Mouse (Mus musculus) liver, embryonic 14.5 days (tissue): ENCODE measurements around the gene Crlf2.

Experiments
- CTCF ChIP-seq: IDR thresholded peaks from 2 replicates; pipeline ENCODE4 v1.5.1; 2016; ENCODE audit warnings: antibody characterized with exemption, low read depth, control low read depth
- EP300 ChIP-seq: IDR thresholded peaks from 2 replicates; pipeline ENCODE4 v1.6.1; 2016; ENCODE audit warnings: antibody characterized with exemption, low read depth

- TF ChIP-seq EP300 = no peak
- no peak for TF ChIP-seq CTCF
Measured at GRCm38 (mm10) chr5:109554091-109555050, 4.4 kb downstream of the Crlf2 start.
